Mouse (Mus musculus) hindbrain, embryonic 13.5 days (tissue): ENCODE data around the gene Tars2. TPM values are rescaled to one million over a fixed set of nuclear protein-coding genes. Genes with fewer than 3 reads are reported as not detected.

ENCODE experiments used
- ATAC-seq: fragments of 200-750 bp; cut with Nextera tagmentation; 2 replicates; pipeline ENCODE4 v1.8.0; 2017; ENCODE audit warnings: moderate TSS enrichment; ENCODE audit not compliant: low FRiP score
- H3K27ac ChIP-seq: fragments of 300-500 bp; sonication (generic); 2 replicates; pipeline ENCODE4 v1.5.1; 2015; ENCODE audit warnings: inconsistent platforms, mild to moderate bottlenecking, moderate library complexity
- H3K27me3 ChIP-seq: fragments of 300-500 bp; sonication (generic); 2 replicates; pipeline ENCODE4 v1.6.1; 2015; ENCODE audit warnings: mild to moderate bottlenecking, inconsistent platforms
- H3K36me3 ChIP-seq: fragments of 300-500 bp; sonication (generic); 2 replicates; pipeline ENCODE4 v1.6.1; 2015; ENCODE audit warnings: mild to moderate bottlenecking, inconsistent platforms
- H3K4me1 ChIP-seq: fragments of 300-500 bp; sonication (generic); replicated peaks from 2 replicates; pipeline ENCODE4 v1.6.1; 2015; ENCODE audit warnings: inconsistent platforms
- H3K4me2 ChIP-seq: fragments of 300-500 bp; sonication (generic); 2 replicates; pipeline ENCODE4 v1.6.1; 2015; ENCODE audit warnings: inconsistent platforms, mild to moderate bottlenecking, moderate library complexity
- H3K4me3 ChIP-seq: fragments of 300-500 bp; sonication (generic); 2 replicates; pipeline ENCODE4 v1.5.1; 2015; ENCODE audit warnings: mild to moderate bottlenecking, inconsistent platforms
- H3K9ac ChIP-seq: fragments of 300-500 bp; sonication (generic); 2 replicates; pipeline ENCODE4 v1.6.1; 2015; ENCODE audit warnings: mild to moderate bottlenecking, inconsistent platforms
- H3K9me3 ChIP-seq: fragments of 300-500 bp; sonication (generic); 2 replicates; pipeline ENCODE4 v1.6.1; 2016; ENCODE audit warnings: inconsistent platforms
- WGBS: fragments of 180-500 bp; shearing (Covaris S2); methylation state at CpG from one replicate; pipeline ENCODE4 v1.1.7; 2015; 5-methylcytosine and 5-hydroxymethylcytosine counted together
- polyA plus RNA-seq: library from polyadenylated mRNA; unstranded; fragments of >200 nt; fragmentation: Nextera tagmentation; extraction: Ambion mirVana; gene quantifications from 2 replicates; pipeline ENCODE4 v1.2.1, GENCODE M21; 2015

The Tars2 gene
- polyA plus RNA-seq, 1 experiment from 2014 or later: 41.0 TPM

DNA sequence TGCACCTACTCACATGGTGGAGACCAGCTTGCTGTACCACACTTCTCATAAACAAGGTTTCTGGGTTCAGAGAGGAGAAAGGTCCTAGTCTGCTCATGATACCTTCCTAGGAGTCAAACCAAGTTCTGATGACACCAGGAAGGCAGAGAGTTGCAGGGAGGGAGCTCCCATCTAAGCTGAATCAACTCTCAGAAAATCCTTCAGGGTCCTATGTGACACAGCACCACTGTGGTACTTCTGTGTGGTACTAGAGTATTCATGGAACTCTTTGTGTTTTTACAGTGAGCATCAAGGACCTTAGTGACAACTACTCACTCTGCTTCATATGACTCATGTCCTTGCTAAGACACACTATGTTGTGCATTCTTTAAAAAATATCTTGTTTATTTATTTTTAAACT is 650 bp upstream of the Tars2 start:
- H3K9me3 ChIP-seq: no peaks in the 10 kb centered on the region
- no peak overlapping the region for H3K9ac ChIP-seq
- H3K27me3 ChIP-seq: no peaks in the 10 kb centered on the region
- ATAC-seq: no peak
- no peak overlapping the region for H3K27ac ChIP-seq
- no peak overlapping the region for H3K4me2 ChIP-seq
- peaks cover 25% of the 10 kb centered on the region for H3K36me3 ChIP-seq
- no peaks in the 10 kb centered on the region for H3K4me1 ChIP-seq
- H3K4me3 ChIP-seq: no peak overlapping the region

DNA sequence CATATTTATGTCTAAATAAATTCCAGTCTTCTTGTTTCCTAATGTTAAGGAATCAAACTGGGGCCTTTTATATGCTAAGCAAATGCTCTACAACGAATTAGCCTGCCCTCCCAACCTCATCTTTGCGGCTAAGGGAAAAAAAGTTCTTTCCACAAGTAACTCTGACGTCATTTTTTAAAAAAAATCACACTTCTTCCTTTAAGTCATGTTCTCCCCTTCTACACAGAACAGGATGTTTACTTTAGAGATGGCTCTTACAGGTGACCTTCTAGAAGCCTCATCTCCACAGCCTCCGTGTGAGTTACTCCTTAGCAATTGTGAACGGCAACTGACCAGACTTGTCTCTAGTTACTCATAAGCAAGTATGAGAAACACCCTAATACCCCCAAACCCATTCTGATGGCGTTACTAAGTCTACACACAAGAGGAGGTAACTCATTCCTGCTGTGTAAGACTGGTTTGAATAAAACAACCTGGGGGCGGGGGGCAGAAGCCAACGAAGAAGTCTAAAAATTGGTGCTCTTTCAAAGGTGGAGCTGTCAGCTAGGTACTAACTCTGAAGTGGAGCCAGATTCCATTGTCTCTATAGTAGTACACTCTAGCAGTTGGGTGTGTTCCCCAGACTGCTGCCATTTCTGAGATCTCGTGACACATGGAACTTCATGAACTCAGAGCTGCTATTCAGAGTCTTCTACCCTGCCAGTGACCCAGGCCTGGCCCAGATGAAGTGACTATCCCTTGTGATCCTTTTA is 1.4 kb downstream of the Tars2 start:
- no peaks in the 10 kb centered on the region for H3K9me3 ChIP-seq

DNA sequence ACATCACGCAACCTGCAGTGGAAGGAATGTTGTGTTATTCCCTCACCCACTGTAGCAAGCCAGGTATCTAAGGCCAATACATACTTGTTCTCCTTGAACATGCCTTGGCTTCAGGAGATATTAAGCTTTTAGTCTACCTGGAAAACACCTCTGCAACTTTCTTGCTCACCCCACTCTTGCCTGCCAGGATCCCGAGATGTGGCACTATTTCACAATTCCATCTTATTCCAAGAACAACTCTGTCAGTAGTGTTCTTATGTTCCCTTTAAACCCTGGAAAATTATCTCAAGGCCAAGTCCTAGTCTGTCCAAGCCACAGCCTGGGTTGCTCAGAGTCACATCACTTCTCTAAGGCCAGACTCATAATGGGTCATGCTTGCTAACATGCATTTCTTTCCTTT is 3.2 kb downstream of the Tars2 start:
- no peak overlapping the region for H3K9ac ChIP-seq

More for the DNA sequence above, 1.4 kb downstream of the Tars2 start:
- Histone ChIP-seq H3K4me3 (no peak overlapping the region), H3K27me3 (no peaks in the 10 kb centered on the region), H3K9ac (no peak overlapping the region), H3K36me3 (peaks cover 5% of the 10 kb centered on the region), H3K27ac (no peak overlapping the region), H3K4me2 (no peak overlapping the region), H3K4me1 (peaks cover 7% of the 10 kb centered on the region)
- ATAC-seq: no peak
- 55% methylated on average over 9 of the region's 9 CpGs for WGBS

DNA sequence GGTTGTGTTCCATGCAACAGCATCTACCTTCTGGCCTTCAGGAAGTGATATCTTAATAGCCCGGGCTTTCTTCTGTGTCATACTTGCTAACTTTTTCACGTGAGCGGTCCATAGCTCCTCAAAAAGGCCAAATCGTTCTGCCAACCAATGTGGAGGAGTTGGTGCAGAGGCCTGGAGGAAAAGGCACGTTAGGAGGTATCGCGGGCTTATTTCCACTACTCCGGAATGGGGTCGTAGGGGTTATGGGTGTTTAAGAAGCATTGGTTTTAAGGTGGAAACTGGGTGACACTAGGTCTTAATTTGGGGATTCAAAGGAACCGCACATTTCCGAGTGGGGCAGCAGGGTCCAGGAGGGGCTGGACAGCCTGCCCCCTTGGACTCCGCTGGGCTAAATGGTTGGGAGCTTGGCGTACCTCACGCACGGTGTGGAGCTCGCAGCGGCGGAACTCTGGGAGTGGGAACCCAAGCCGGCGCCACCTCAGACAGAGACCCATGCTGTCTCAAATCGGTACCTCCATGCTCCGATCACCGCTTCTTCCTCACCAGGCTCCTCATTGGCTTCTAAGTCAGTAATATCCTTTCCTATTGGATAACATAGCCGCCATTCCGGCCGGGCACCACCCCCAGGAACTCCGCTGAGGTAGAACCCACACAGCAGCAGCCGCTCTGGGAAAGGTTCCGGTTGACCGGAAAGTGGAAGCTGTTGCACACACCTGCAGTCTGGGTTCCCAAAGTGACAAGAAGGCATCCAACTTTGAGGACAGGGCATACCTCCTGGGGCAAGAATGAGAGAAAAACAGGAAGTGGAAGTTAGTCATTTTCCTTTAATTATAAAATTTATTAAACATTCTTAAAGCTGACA is 5.4 kb downstream of the Tars2 start:
- Histone ChIP-seq H3K27me3 (no peaks in the 10 kb centered on the region), H3K27ac (peak overlapping the region; percentile 78), H3K4me1 (peaks cover 9% of the 10 kb centered on the region), H3K4me2 (peak overlapping the region; percentile 85), H3K36me3 (peaks cover 28% of the 10 kb centered on the region), H3K9me3 (no peaks in the 10 kb centered on the region), H3K9ac (peak overlapping the region; percentile 86), H3K4me3 (peak overlapping the region; percentile 80)
- WGBS: under 1% methylated on average over 30 of the region's 30 CpGs
- ATAC-seq: peak; percentile 100

More for the DNA sequence above, 3.2 kb downstream of the Tars2 start:
- 91% methylated on average over 2 of the region's 2 CpGs for WGBS
- Histone ChIP-seq H3K9me3 (no peaks in the 10 kb centered on the region), H3K36me3 (peaks cover 6% of the 10 kb centered on the region), H3K4me1 (peaks cover 9% of the 10 kb centered on the region), H3K4me2 (no peak overlapping the region), H3K27ac (no peak overlapping the region), H3K27me3 (no peaks in the 10 kb centered on the region), H3K4me3 (no peak overlapping the region)
- ATAC-seq: no peak

DNA sequence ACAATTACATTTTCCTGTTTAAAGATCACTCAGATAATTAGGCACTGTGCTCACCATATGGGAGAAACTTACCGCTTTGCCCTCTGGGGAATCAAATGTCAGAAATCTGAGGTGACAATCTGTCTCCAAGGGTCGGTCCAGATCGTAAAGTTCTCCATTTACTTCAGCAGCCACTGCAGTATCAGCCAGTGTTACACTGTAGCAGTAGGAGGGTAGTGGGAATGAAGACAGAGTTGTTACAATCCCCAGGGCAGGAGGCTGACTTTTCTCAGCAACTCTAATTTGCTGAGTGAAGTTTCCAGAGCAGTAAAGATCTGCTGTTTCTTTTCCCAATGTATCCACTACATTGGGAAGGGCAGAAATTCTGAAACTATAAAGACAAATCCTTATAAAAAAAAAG is 7.1 kb downstream of the Tars2 start:
- Histone ChIP-seq H3K4me1 (peaks cover 9% of the 10 kb centered on the region), H3K27me3 (no peaks in the 10 kb centered on the region), H3K36me3 (peaks cover 45% of the 10 kb centered on the region), H3K27ac (no peak overlapping the region), H3K9ac (no peak overlapping the region), H3K4me2 (no peak overlapping the region), H3K9me3 (no peaks in the 10 kb centered on the region), H3K4me3 (no peak overlapping the region)
- ATAC-seq: no peak
- WGBS: 83% methylated on average over 3 of the region's 3 CpGs

DNA sequence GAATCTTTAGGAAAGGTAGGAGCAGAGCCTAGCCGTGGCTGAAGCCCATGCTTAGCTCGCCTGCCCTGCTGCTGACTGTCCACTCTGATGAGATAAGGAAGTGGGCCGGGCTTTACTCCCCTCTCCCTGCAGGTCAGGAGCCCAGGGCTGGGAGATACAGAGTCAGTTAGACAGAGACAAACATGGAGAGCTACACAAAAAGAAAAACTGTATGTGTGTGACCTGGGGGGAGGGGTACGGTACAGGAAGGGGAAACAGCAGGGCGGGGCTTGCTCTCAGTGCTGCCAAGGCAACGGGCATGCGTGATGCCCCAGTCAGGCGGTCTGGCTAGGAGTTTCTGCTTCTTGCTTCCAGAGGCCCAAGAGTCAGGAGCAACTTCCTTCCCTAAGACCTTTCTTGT is 19.6 kb downstream of the Tars2 start:
- H3K9ac ChIP-seq: no peak overlapping the region
- no peak for ATAC-seq
- H3K4me1 ChIP-seq: no peaks in the 10 kb centered on the region
- H3K9me3 ChIP-seq: no peaks in the 10 kb centered on the region
- 86% methylated on average over 8 of the region's 8 CpGs for WGBS
- H3K27me3 ChIP-seq: no peaks in the 10 kb centered on the region
- H3K27ac ChIP-seq: 0 out of 2 replicates have a peak overlapping the region, but pooled peaks have one; percentile 6
- no peak overlapping the region for H3K4me3 ChIP-seq
- no peak overlapping the region for H3K4me2 ChIP-seq
- peaks cover 83% of the 10 kb centered on the region for H3K36me3 ChIP-seq

DNA sequence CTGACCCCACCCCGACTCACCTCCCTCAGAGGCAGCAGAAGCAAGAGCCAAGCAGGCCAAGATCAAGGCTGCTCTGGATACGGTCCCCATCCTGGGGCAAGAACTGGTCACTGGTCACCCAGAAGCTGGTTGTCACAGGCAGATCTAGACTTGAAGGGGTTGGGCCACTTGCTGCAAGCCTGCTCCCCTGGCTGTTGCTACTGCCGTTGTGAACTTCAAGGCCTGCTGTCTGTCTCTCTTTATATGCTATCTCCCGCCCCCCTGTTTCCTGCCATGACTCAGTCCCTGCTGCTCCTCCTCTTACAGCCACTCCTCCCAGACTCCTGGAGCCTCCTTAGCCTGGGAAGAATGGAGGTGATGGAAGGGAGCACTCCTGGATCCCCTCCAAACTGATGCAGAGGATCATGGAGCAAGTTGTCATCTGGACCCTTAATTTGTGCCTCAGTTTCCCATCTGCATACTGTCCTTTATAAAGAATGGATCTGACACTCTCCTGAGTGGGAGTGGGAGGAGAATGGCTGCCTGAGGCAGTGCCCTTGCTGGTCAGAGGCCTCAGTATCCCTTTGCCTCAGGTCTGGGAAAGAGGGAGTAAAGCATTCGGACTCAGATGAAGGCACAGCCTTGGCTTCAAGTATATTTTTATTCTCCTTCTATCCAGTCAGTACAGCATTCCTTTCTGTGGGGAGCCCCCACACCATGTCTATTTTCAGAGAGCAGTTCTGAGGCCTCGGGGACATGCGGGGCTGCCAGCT is 20.5 kb downstream of the Tars2 start, which contains the start of gene Ecm1:
Gene Ecm1 (minus strand): TSS at position 217 of the 752 bp plus-strand sequence.
- Histone ChIP-seq H3K4me3 (no peak within 1 kb of the TSS), H3K9me3 (no peaks in the 10 kb centered on the region), H3K4me2 (no peak within 1 kb of the TSS), H3K27ac (peak within 1 kb of the TSS; percentile 32; the same call in 1 of the 2 replicates), H3K4me1 (no peaks in the 10 kb centered on the region), H3K36me3 (peaks cover 83% of the 10 kb centered on the region), H3K27me3 (no peaks in the 10 kb centered on the region), H3K9ac (peak within 1 kb of the TSS; percentile 19; the same call in 1 of the 2 replicates)
- 79% methylated on average over 7 of the region's 7 CpGs for WGBS
- no peak for ATAC-seq

DNA sequence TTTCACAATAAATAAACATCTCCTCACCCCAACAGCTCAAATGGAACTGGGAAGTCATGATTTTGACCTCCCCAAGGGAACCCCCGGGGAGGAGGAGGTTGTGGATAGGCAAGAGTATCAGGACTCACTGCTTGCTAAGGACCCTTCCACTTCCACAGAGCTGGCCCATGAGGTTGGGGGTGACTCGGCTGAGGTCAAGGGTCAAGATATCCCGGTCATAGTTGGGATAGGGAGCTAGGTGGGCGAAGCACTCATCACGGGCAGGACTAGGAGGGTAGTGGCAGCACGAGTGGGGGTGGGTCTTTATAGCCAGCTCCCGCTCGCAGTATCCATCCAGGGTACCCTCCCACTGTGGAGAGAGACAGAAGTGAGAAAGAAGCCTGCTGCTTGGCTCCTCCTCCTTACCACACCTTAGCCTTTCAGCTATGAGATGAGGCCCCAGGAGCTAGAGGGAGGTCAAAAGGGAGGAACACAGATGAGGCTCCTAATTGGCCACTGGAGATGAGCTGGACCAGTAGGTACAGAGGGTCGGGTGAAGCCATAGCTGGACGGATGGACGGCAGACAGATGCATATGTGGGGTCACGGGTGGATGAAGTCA is 24.8 kb downstream of the Tars2 start:
- Histone ChIP-seq H3K27me3 (no peaks in the 10 kb centered on the region), H3K36me3 (peaks cover 53% of the 10 kb centered on the region), H3K4me3 (no peak overlapping the region), H3K9ac (no peak overlapping the region), H3K9me3 (no peaks in the 10 kb centered on the region), H3K27ac (no peak overlapping the region), H3K4me1 (no peaks in the 10 kb centered on the region), H3K4me2 (no peak overlapping the region)
- WGBS: 85% methylated on average over 12 of the region's 12 CpGs
- no peak for ATAC-seq

DNA sequence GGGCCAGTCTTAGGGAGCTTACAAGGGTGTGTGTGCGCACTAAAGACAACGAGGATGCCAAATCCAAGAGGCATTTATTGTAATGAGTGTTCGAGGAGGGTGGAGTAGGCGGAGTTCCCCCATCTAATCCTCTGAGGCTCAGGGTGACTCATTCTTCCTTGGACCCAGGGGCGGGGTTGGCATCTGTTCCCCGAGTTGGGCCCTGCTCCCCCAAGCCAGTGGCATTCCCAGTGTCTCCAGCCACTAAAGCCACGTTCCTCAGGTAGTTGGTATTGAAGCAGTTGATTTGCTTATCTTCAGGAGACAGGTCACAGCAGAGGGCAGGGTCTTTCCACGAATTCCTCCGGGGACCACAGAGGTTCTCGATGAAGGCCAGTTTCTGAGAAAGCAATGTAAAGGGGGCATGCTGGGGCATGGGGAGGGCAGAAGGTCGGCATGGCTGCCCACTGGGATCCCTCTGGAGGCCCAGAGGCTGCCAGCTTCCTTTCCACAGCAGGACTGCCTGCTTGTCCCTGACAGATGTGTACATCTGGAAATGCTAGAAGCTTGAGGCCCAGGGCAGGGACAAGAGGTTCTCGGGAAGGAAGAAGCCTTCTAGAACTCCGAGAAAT is 25.8 kb downstream of the Tars2 start:
- Histone ChIP-seq H3K4me1 (no peaks in the 10 kb centered on the region), H3K4me2 (no peak overlapping the region), H3K9ac (no peak overlapping the region), H3K4me3 (no peak overlapping the region), H3K9me3 (no peaks in the 10 kb centered on the region), H3K36me3 (peaks cover 43% of the 10 kb centered on the region), H3K27ac (no peak overlapping the region), H3K27me3 (no peaks in the 10 kb centered on the region)
- ATAC-seq: no peak
- 85% methylated on average over 13 of the region's 13 CpGs for WGBS

DNA sequence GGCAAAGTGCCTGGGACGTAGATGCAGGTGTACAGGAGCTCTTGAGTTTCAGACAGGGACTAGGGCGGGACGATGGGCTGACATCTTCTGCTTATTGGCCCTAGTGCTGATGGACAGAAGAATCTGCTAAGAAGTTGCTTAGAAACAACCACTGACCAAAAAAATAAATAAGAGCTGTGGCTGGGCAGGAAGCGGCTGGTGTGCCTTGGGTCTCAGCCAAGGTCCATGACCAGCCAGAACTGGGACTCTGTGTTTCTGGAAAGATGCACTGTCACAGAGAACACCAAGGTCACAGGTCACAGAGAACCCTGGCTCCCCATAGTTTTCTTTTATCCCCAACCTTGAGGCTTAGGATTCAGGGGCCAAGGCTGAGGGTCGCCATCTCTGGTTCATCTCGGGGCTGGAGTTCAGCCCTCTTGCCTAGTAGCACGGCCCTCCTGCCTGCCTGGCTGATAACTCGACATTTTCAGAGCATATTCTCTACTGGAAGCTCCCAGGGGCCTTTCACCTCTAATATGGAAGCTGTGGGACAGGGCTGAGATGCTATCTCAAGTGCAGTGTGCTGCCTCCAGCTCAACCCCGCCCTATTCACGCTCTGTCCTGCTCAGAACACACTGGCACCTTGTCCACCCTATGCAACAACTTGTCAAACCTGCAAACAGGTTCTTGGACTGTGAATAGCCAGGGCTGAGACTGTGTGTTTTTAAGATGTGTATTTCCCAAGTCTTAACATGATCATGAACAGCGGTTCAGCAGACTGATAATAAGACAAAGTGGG is 27.1 kb downstream of the Tars2 start:
- H3K4me3 ChIP-seq: no peak overlapping the region
- no peaks in the 10 kb centered on the region for H3K9me3 ChIP-seq
- H3K27ac ChIP-seq: no peak overlapping the region
- H3K4me1 ChIP-seq: no peaks in the 10 kb centered on the region
- no peak overlapping the region for H3K4me2 ChIP-seq
- no peak for ATAC-seq
- H3K9ac ChIP-seq: no peak overlapping the region
- 85% methylated on average over 11 of the region's 11 CpGs for WGBS
- peaks cover 37% of the 10 kb centered on the region for H3K36me3 ChIP-seq
- no peaks in the 10 kb centered on the region for H3K27me3 ChIP-seq

DNA sequence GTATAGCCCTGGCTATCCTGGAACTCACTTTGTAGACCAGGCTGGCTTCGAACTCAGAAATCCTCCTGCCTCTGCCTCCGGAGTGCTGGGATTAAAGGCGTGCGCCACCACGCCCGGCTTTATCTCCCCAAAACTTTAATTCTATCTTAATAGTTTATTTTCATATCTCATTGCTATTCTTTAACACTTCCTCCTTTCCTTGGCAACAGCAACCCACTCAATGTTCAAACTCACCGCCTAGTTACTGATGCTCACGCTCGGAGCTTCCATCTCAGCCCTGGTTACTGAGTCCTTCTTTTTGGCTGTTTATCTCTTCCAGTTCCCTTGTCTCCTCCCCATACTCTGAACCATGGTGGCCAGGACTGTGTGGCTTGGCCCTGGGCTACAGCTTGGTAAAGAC is 27.7 kb downstream of the Tars2 start:
- Histone ChIP-seq H3K27ac (no peak overlapping the region), H3K4me3 (no peak overlapping the region), H3K27me3 (no peaks in the 10 kb centered on the region), H3K4me2 (no peak overlapping the region), H3K4me1 (no peaks in the 10 kb centered on the region), H3K9me3 (no peaks in the 10 kb centered on the region), H3K36me3 (peaks cover 37% of the 10 kb centered on the region), H3K9ac (no peak overlapping the region)
- no peak for ATAC-seq
- 99% methylated on average over 9 of the region's 9 CpGs for WGBS
